ENCODE assay signal across 14 mouse cellular contexts in the genomic region with DNA sequence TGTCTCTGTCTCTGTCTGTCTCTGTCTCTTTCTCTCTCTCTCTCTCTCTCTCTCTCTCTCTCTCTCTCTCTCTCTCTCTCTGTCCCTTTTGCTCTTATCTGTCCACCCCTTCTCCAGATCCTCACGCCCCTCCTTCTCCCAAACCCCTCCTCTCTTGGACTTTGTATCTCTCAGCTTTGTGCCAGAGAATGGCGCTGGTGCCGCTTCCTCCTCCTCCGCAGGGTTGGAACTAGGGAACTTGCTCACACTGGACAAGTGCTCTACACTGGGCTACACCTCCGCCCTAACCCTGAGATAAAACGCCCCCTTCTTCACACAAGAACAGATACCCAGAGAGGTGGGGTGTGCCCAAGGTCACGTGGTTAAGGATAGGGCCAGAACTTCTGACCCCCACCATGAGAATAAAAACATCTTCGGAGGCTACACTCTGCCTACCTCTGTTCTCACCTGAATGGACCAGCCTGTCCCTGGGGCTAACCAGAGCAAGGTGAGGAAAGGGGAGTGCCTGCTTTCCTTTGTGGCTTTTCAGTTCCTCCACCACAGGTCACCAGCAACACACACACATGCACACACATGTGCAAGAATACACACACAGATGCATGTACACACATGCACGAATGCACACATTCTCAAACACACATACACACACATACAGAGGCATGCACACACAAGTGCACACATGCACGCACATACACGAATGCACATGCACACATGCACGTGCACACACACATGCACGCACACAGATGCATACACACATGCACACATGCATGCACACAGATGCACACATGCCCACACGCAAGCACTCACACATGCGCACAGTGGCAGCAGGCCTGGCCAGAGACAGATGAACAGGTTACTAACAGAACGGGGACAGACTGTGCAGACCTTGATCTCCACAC. TPM values are rescaled to one million over a fixed set of nuclear protein-coding genes. Genes with fewer than 3 reads are reported as not detected.
DNase-seq lines count a peak whose midpoint lies in the region; ATAC-seq and TF ChIP-seq lines count a peak whose summit lies in the region.
"Had no signal": no experiment of that assay in that cellular context is flagged by ENCODE, and none has a peak within 500 bp of the region (broad histone marks: within the 10 kb centered on the region; RNA-seq: fewer than 3 reads in every experiment).

No protein-coding gene starts in this region.

- H3K4me1 ChIP-seq in bone marrow, adult 2 months (ENCODE audit: control insufficient read depth, insufficient read depth, low read length): peaks cover 6% of the 10 kb centered on the region
- H3K4me1 ChIP-seq in kidney, postnatal 0 days (replicated peaks; ENCODE audit: insufficient read depth, low read length): peaks cover 30% of the 10 kb centered on the region
- H3K4me1 ChIP-seq in liver, embryonic 14.5 days (replicated peaks; ENCODE audit: control insufficient read depth in 2 of 2, insufficient read depth in 2 of 2, low read length in 1 of 2): peaks cover 0 to 14% of the 10 kb centered on the region in 2 experiments; a peak in 2 of 4 replicates

- H3K4me3 ChIP-seq in bone marrow, adult 2 months (replicated peaks; ENCODE audit: control insufficient read depth, low read depth, low read length): no peak overlapping the region
- H3K4me3 ChIP-seq in kidney, postnatal 0 days (replicated peaks; ENCODE audit: low read depth, low read length): no peak overlapping the region
- no peak overlapping the region for H3K4me3 ChIP-seq in liver, embryonic 14.5 days (ENCODE audit: insufficient read depth in 1 of 2, low read depth in 2 of 2, low read length in 2 of 2)
- H3K4me3 ChIP-seq: forebrain, embryonic 10.5 days; neural tube, embryonic 13.5 days had no signal

- no peak for ATAC-seq in kidney, postnatal 0 days (replicated peaks; ENCODE audit: low FRiP score, low read depth)
- ATAC-seq in liver, embryonic 14.5 days (ENCODE audit: insufficient read depth): 0 out of 2 replicates have a peak, but pooled peaks have one; percentile 36
- ATAC-seq: midbrain, embryonic 16.5 days had no signal

- H3K4me2 ChIP-seq in kidney, postnatal 0 days (ENCODE audit: low read length): no peak overlapping the region
- no peak overlapping the region for H3K4me2 ChIP-seq in liver, embryonic 14.5 days (ENCODE audit: low read depth)
- H3K4me2 ChIP-seq: neural tube, embryonic 13.5 days had no signal

- no peaks in the 10 kb centered on the region for H3K36me3 ChIP-seq in kidney, postnatal 0 days (ENCODE audit: insufficient read depth, low read length)
- H3K36me3 ChIP-seq in liver, embryonic 14.5 days (replicated peaks; ENCODE audit: control insufficient read depth, insufficient read depth, low read depth): no peaks in the 10 kb centered on the region
- H3K36me3 ChIP-seq: neural tube, embryonic 13.5 days had no signal

- H3K9me3 ChIP-seq in kidney, postnatal 0 days (replicated peaks; ENCODE audit: low read length): no peaks in the 10 kb centered on the region
- H3K9me3 ChIP-seq in liver, embryonic 14.5 days (ENCODE audit: control insufficient read depth, low read length): no peaks in the 10 kb centered on the region
- H3K9me3 ChIP-seq: forebrain, embryonic 10.5 days; neural tube, embryonic 13.5 days had no signal

- 67% methylated on average over 16 of the region's 16 CpGs for WGBS in bone marrow, adult 2 months
- WGBS in kidney, postnatal 0 days: 73% methylated on average over 16 of the region's 16 CpGs
- 52% methylated on average over 16 of the region's 16 CpGs for WGBS in liver, embryonic 14.5 days (ENCODE audit: insufficient replicate concordance)

- H3K27me3 ChIP-seq in kidney, postnatal 0 days (ENCODE audit: insufficient read depth, low read length): no peaks in the 10 kb centered on the region
- no peaks in the 10 kb centered on the region for H3K27me3 ChIP-seq in liver, embryonic 14.5 days (ENCODE audit: control insufficient read depth, insufficient read depth, low read length)
- H3K27me3 ChIP-seq: neural tube, embryonic 13.5 days had no signal

- DNase-seq in kidney, adult 9 months: peak; percentile 48
- DNase-seq in kidney, postnatal 4 days: no peak
- DNase-seq in kidney, postnatal 0 days (ENCODE audit: low spot score): peak; percentile 38
- DNase-seq in liver, embryonic 14.5 days (ENCODE audit: low read depth in 3 of 3, low spot score in 3 of 3): no peak
- no peak for DNase-seq in heart, postnatal 10 days
- DNase-seq in ovary, postnatal 10 days (ENCODE audit: low spot score): no peak
- DNase-seq in urinary bladder, postnatal 10 days (ENCODE audit: low spot score): no peak
- DNase-seq: cerebellum, adult 2 months; embryo, embryonic 11 days; spleen, adult 18-20 months had no signal

- 0 out of 2 replicates have a peak overlapping the region, but pooled peaks have one; percentile 4 for H3K27ac ChIP-seq in bone marrow, adult 2 months (ENCODE audit: control insufficient read depth, insufficient read depth, low read depth, low read length, poor library complexity)
- peak overlapping the region; percentile 64 for H3K27ac ChIP-seq in kidney, postnatal 0 days
- H3K27ac ChIP-seq in liver, embryonic 14.5 days: no peak overlapping the region
- H3K27ac ChIP-seq: forebrain, embryonic 10.5 days; neural tube, embryonic 13.5 days had no signal

- TF ChIP-seq POLR2A in bone marrow, adult 2 months (IDR thresholded peaks at IDR 0.05; ENCODE audit: borderline replicate concordance, control insufficient read depth, low read depth, low read length): no peak

- intact Hi-C loops in heart, postnatal 10 days (cut with DNase I): no loop called here

- TF ChIP-seq EP300 in liver, embryonic 14.5 days (IDR thresholded peaks at IDR 0.05; ENCODE audit: low read depth): no peak

- H3K9ac ChIP-seq in kidney, postnatal 0 days (ENCODE audit: low read depth, low read length): no peak overlapping the region
- no peak overlapping the region for H3K9ac ChIP-seq in liver, embryonic 14.5 days (replicated peaks)
- H3K9ac ChIP-seq: neural tube, embryonic 13.5 days had no signal

- TF ChIP-seq CTCF in bone marrow, adult 2 months (IDR thresholded peaks at IDR 0.05; ENCODE audit: control insufficient read depth, insufficient read depth, low read length): no peak
- TF ChIP-seq CTCF in kidney, postnatal 0 days (IDR thresholded peaks at IDR 0.05; ENCODE audit: low read depth): no peak
- no peak for TF ChIP-seq CTCF in liver, embryonic 14.5 days (IDR thresholded peaks at IDR 0.05; ENCODE audit: low read depth)

RNA-seq across cellular contexts. Expression of gene Tmem119, which starts 8.9 kb away (rescaled TPM):
- 1.4 and 1.8 TPM in 2 replicates for polyA plus RNA-seq in bone marrow, adult 2 months (2011; ENCODE audit: insufficient read depth, insufficient read length, low replicate concordance, missing spikeins)
- 37.3 and 40.4 TPM in 2 replicates for polyA plus RNA-seq in kidney, postnatal 0 days (2015; fragmentation: Nextera tagmentation; extraction: Ambion mirVana)
- polyA plus RNA-seq in liver, embryonic 14.5 days (2012; rRNA removed): 0.94 and 1.1 TPM in 2 replicates
- 1.1 and 1.4 TPM in 2 replicates for polyA plus RNA-seq in liver, embryonic 14.5 days (2014; fragmentation: Nextera tagmentation; extraction: Ambion mirVana)
- total RNA-seq in heart, postnatal 10 days (2021): 10 to 100 TPM; 14.6 to 18.5 TPM

RNA-seq across cellular contexts. Expression of gene Iscu, which starts 18.9 kb away (rescaled TPM):
- 108 and 116 TPM in 2 replicates for polyA plus RNA-seq in bone marrow, adult 2 months (2011; ENCODE audit: insufficient read depth, insufficient read length, low replicate concordance, missing spikeins)
- 187 and 202 TPM in 2 replicates for polyA plus RNA-seq in kidney, postnatal 0 days (2015; fragmentation: Nextera tagmentation; extraction: Ambion mirVana)
- 46.2 and 64.9 TPM in 2 replicates for polyA plus RNA-seq in liver, embryonic 14.5 days (2012; rRNA removed)
- 100 and 103 TPM in 2 replicates for polyA plus RNA-seq in liver, embryonic 14.5 days (2014; fragmentation: Nextera tagmentation; extraction: Ambion mirVana)
- 100 to 1,000 TPM; 122 to 123 TPM for total RNA-seq in heart, postnatal 10 days (2021)

RNA-seq across cellular contexts. Expression of gene Sart3, which starts 19.1 kb away (rescaled TPM):
- 42.7 and 57.4 TPM in 2 replicates for polyA plus RNA-seq in bone marrow, adult 2 months (2011; ENCODE audit: insufficient read depth, insufficient read length, low replicate concordance, missing spikeins)
- polyA plus RNA-seq in kidney, postnatal 0 days (2015; fragmentation: Nextera tagmentation; extraction: Ambion mirVana): 27.2 and 27.7 TPM in 2 replicates
- 11.6 and 15.0 TPM in 2 replicates for polyA plus RNA-seq in liver, embryonic 14.5 days (2012; rRNA removed)
- 12.7 and 15.9 TPM in 2 replicates for polyA plus RNA-seq in liver, embryonic 14.5 days (2014; fragmentation: Nextera tagmentation; extraction: Ambion mirVana)
- total RNA-seq in heart, postnatal 10 days (2021): 10 to 100 TPM; 19.6 to 20.5 TPM

RNA-seq across cellular contexts. Expression of gene Selplg, which starts 41.0 kb away (rescaled TPM):
- polyA plus RNA-seq in bone marrow, adult 2 months (2011; ENCODE audit: insufficient read depth, insufficient read length, low replicate concordance, missing spikeins): 48.2 and 146 TPM in 2 replicates
- 2.1 and 2.4 TPM in 2 replicates for polyA plus RNA-seq in kidney, postnatal 0 days (2015; fragmentation: Nextera tagmentation; extraction: Ambion mirVana)
- polyA plus RNA-seq in liver, embryonic 14.5 days (2012; rRNA removed): 8.8 and 10.9 TPM in 2 replicates
- 11.2 and 12.5 TPM in 2 replicates for polyA plus RNA-seq in liver, embryonic 14.5 days (2014; fragmentation: Nextera tagmentation; extraction: Ambion mirVana)
- total RNA-seq in heart, postnatal 10 days (2021): 1 to 10 TPM; 2.0 to 2.1 TPM

RNA-seq across cellular contexts. Expression of gene Ficd, which starts 55.8 kb away (rescaled TPM):
- polyA plus RNA-seq in bone marrow, adult 2 months (2011; ENCODE audit: insufficient read depth, insufficient read length, low replicate concordance, missing spikeins): 1.0 and 3.0 TPM in 2 replicates
- 5.4 TPM in 2 replicates for polyA plus RNA-seq in kidney, postnatal 0 days (2015; fragmentation: Nextera tagmentation; extraction: Ambion mirVana)
- 1.2 and 1.3 TPM in 2 replicates for polyA plus RNA-seq in liver, embryonic 14.5 days (2012; rRNA removed)
- 1.1 and 1.2 TPM in 2 replicates for polyA plus RNA-seq in liver, embryonic 14.5 days (2014; fragmentation: Nextera tagmentation; extraction: Ambion mirVana)
- total RNA-seq in heart, postnatal 10 days (2021): 1 to 10 TPM; 5.4 to 5.8 TPM

Comparison
In these comparisons a context has a peak if more than half of its experiments do, and no peak if none do; other contexts are left out.
1. DNase-seq: peak in kidney, adult 9 months (single experiment) and kidney, postnatal 0 days (single experiment); none in kidney, postnatal 4 days (0 of 2), liver, embryonic 14.5 days (0 of 3), heart, postnatal 10 days (0 of 2), ovary, postnatal 10 days (single experiment) and urinary bladder, postnatal 10 days (single experiment).
2. RNA of gene Tmem119, which starts 8.9 kb away (polyA plus RNA-seq): 37.3 to 40.4 TPM in kidney, postnatal 0 days; 1.4 to 1.8 TPM in bone marrow, adult 2 months and 0.94 to 1.4 TPM in liver, embryonic 14.5 days; every median in the first group is over 10 times any median in the second.